Mouse (Mus musculus) embryonic facial prominence, embryonic 12.5 days (tissue): ENCODE results near the gene Cox17. TPM values are rescaled to one million over a fixed set of nuclear protein-coding genes. Genes with fewer than 3 reads are reported as not detected.

ENCODE experiments used
- ATAC-seq: fragments of 200-750 bp; cut with Nextera tagmentation; 2 replicates; pipeline ENCODE4 v1.8.0; 2017; ENCODE audit not compliant: insufficient number of reproducible peaks, insufficient read depth, low FRiP score, low TSS enrichment
- H3K27ac ChIP-seq: fragments of 300-500 bp; sonication (generic); 2 replicates; pipeline ENCODE4 v1.5.1; 2016; ENCODE audit warnings: mild to moderate bottlenecking
- H3K27me3 ChIP-seq: fragments of 300-500 bp; sonication (generic); 2 replicates; pipeline ENCODE4 v1.6.1; 2016; ENCODE audit warnings: mild to moderate bottlenecking, moderate library complexity
- H3K36me3 ChIP-seq: fragments of 300-500 bp; sonication (generic); 2 replicates; pipeline ENCODE4 v1.6.1; 2016; ENCODE audit warnings: mild to moderate bottlenecking
- H3K4me1 ChIP-seq: fragments of 300-500 bp; sonication (generic); 2 replicates; pipeline ENCODE4 v1.6.1; 2016
- H3K4me2 ChIP-seq: fragments of 300-500 bp; sonication (generic); replicated peaks from 2 replicates; pipeline ENCODE4 v1.6.1; 2016; ENCODE audit warnings: mild to moderate bottlenecking, moderate library complexity
- H3K4me3 ChIP-seq: fragments of 300-500 bp; sonication (generic); 2 replicates; pipeline ENCODE4 v1.5.1; 2016; ENCODE audit warnings: mild to moderate bottlenecking
- H3K9ac ChIP-seq: fragments of 300-500 bp; sonication (generic); 2 replicates; pipeline ENCODE4 v1.6.1; 2016; ENCODE audit warnings: mild to moderate bottlenecking, moderate library complexity
- H3K9me3 ChIP-seq: fragments of 300-500 bp; sonication (generic); 2 replicates; pipeline ENCODE4 v1.6.1; 2016; ENCODE audit warnings: mild to moderate bottlenecking, moderate library complexity
- WGBS: fragments of 180-500 bp; shearing (Covaris S2); methylation state at CpG from one replicate; pipeline ENCODE4 v1.1.7; 2016; 5-methylcytosine and 5-hydroxymethylcytosine counted together
- polyA plus RNA-seq: library from polyadenylated mRNA; unstranded; fragments of >200 nt; fragmentation: Nextera tagmentation; extraction: Ambion mirVana; gene quantifications from 2 replicates; pipeline ENCODE4 v1.2.1, GENCODE M21; 2016

Gene Cox17
- polyA plus RNA-seq, 1 experiment from 2014 or later = 111 TPM

GRCm38 (mm10) chr16:38350939-38351338 is 4.1 kb downstream of the Cox17 start:
- Histone ChIP-seq H3K4me1 (peaks cover 5% of the 10 kb centered on the region), H3K9me3 (no peaks in the 10 kb centered on the region), H3K27me3 (no peaks in the 10 kb centered on the region), H3K4me3 (no peak overlapping the region), H3K27ac (no peak overlapping the region), H3K36me3 (peaks cover 27% of the 10 kb centered on the region), H3K9ac (no peak overlapping the region), H3K4me2 (no peak overlapping the region)
- ATAC-seq = no peak
- WGBS = 79% methylated on average over 6 of the region's 6 CpGs

- peaks cover 27% of the 10 kb centered on the region for H3K36me3 ChIP-seq
- H3K4me1 ChIP-seq = peaks cover 5% of the 10 kb centered on the region
- H3K9me3 ChIP-seq = no peaks in the 10 kb centered on the region
- no peak overlapping the region for H3K4me2 ChIP-seq
- no peak for ATAC-seq
- WGBS = 82% methylated on average over 7 of the region's 7 CpGs
- no peaks in the 10 kb centered on the region for H3K27me3 ChIP-seq
- H3K4me3 ChIP-seq = no peak overlapping the region
- no peak overlapping the region for H3K9ac ChIP-seq
- no peak overlapping the region for H3K27ac ChIP-seq
Observed at GRCm38 (mm10) chr16:38352031-38352430, 5.2 kb downstream of the Cox17 start.

GRCm38 (mm10) chr16:38352851-38353250 is 6.1 kb downstream of the Cox17 start:
- no peak overlapping the region for H3K9ac ChIP-seq
- ATAC-seq = no peak
- no peaks in the 10 kb centered on the region for H3K27me3 ChIP-seq
- H3K36me3 ChIP-seq = peaks cover 27% of the 10 kb centered on the region
- H3K4me3 ChIP-seq = no peak overlapping the region
- no peaks in the 10 kb centered on the region for H3K9me3 ChIP-seq
- H3K4me2 ChIP-seq = no peak overlapping the region
- no peak overlapping the region for H3K27ac ChIP-seq
- peaks cover under 1% of the 10 kb centered on the region; the same call in 1 of the 2 replicates for H3K4me1 ChIP-seq

GRCm38 (mm10) chr16:38353642-38354041 is 6.9 kb downstream of the Cox17 start:
- Histone ChIP-seq H3K4me3 (no peak overlapping the region), H3K4me2 (no peak overlapping the region), H3K9me3 (no peaks in the 10 kb centered on the region), H3K9ac (no peak overlapping the region), H3K36me3 (peaks cover 27% of the 10 kb centered on the region), H3K27ac (no peak overlapping the region), H3K4me1 (no peaks in the 10 kb centered on the region), H3K27me3 (no peaks in the 10 kb centered on the region)
- WGBS = 97% methylated on average over 2 of the region's 2 CpGs
- ATAC-seq = no peak

GRCm38 (mm10) chr16:38354185-38354913 is 7.6 kb downstream of the Cox17 start:
- H3K4me2 ChIP-seq = no peak overlapping the region
- no peak overlapping the region for H3K9ac ChIP-seq
- no peaks in the 10 kb centered on the region for H3K4me1 ChIP-seq
- H3K27ac ChIP-seq = no peak overlapping the region
- no peaks in the 10 kb centered on the region for H3K27me3 ChIP-seq
- WGBS = 93% methylated on average over 5 of the region's 5 CpGs
- no peak for ATAC-seq
- no peak overlapping the region for H3K4me3 ChIP-seq
- peaks cover 23% of the 10 kb centered on the region for H3K36me3 ChIP-seq
- no peaks in the 10 kb centered on the region for H3K9me3 ChIP-seq

GRCm38 (mm10) chr16:38358256-38358812 is 11.5 kb downstream of the Cox17 start:
- Histone ChIP-seq H3K36me3 (no peaks in the 10 kb centered on the region), H3K9me3 (no peaks in the 10 kb centered on the region), H3K27me3 (no peaks in the 10 kb centered on the region), H3K4me2 (no peak overlapping the region), H3K9ac (no peak overlapping the region), H3K4me3 (no peak overlapping the region), H3K27ac (no peak overlapping the region), H3K4me1 (peaks cover 7% of the 10 kb centered on the region; the same call in 1 of the 2 replicates)
- no peak for ATAC-seq
- 89% methylated on average over 6 of the region's 6 CpGs for WGBS

- Histone ChIP-seq H3K9ac (no peak overlapping the region), H3K9me3 (no peaks in the 10 kb centered on the region), H3K4me3 (no peak overlapping the region), H3K4me2 (no peak overlapping the region), H3K4me1 (peaks cover 7% of the 10 kb centered on the region; the same call in 1 of the 2 replicates), H3K36me3 (no peaks in the 10 kb centered on the region), H3K27ac (no peak overlapping the region), H3K27me3 (no peaks in the 10 kb centered on the region)
- no peak for ATAC-seq
- WGBS = 90% methylated on average over 2 of the region's 2 CpGs
Observed at GRCm38 (mm10) chr16:38359241-38359640, 12.4 kb downstream of the Cox17 start.

GRCm38 (mm10) chr16:38359857-38360256 is 13.1 kb downstream of the Cox17 start:
- Histone ChIP-seq H3K9me3 (no peaks in the 10 kb centered on the region), H3K9ac (no peak overlapping the region), H3K4me1 (peaks cover 7% of the 10 kb centered on the region; the same call in 1 of the 2 replicates), H3K36me3 (no peaks in the 10 kb centered on the region), H3K4me3 (no peak overlapping the region), H3K27me3 (no peaks in the 10 kb centered on the region), H3K27ac (no peak overlapping the region), H3K4me2 (no peak overlapping the region)
- WGBS = 69% methylated on average over 3 of the region's 3 CpGs
- ATAC-seq = no peak

GRCm38 (mm10) chr16:38360317-38360716 is 13.5 kb downstream of the Cox17 start:
- Histone ChIP-seq H3K9ac (no peak overlapping the region), H3K4me3 (no peak overlapping the region), H3K27me3 (no peaks in the 10 kb centered on the region), H3K9me3 (no peaks in the 10 kb centered on the region), H3K27ac (no peak overlapping the region), H3K4me2 (no peak overlapping the region), H3K4me1 (peaks cover 7% of the 10 kb centered on the region; the same call in 1 of the 2 replicates), H3K36me3 (no peaks in the 10 kb centered on the region)
- ATAC-seq = no peak
- WGBS = 17% methylated on average over 2 of the region's 2 CpGs

- WGBS = 34% methylated on average over 10 of the region's 10 CpGs
- no peaks in the 10 kb centered on the region for H3K9me3 ChIP-seq
- H3K36me3 ChIP-seq = no peaks in the 10 kb centered on the region
- H3K4me2 ChIP-seq = no peak within 1 kb of the TSS
- H3K4me3 ChIP-seq = no peak within 1 kb of the TSS
- no peak within 1 kb of the TSS for H3K27ac ChIP-seq
- peaks cover 7% of the 10 kb centered on the region; the same call in 1 of the 2 replicates for H3K4me1 ChIP-seq
- H3K9ac ChIP-seq = no peak within 1 kb of the TSS
- no peaks in the 10 kb centered on the region for H3K27me3 ChIP-seq
- no peak for ATAC-seq
Observed at GRCm38 (mm10) chr16:38361933-38362332, 15.1 kb downstream of the Cox17 start, which contains the start of gene Popdc2. Gene Popdc2 (plus strand): TSS chr16:38362209.

GRCm38 (mm10) chr16:38362493-38363255 is 15.9 kb downstream of the Cox17 start:
- H3K4me1 ChIP-seq = peaks cover 7% of the 10 kb centered on the region; the same call in 1 of the 2 replicates
- H3K9me3 ChIP-seq = no peaks in the 10 kb centered on the region
- no peak overlapping the region for H3K9ac ChIP-seq
- WGBS = 79% methylated on average over 20 of the region's 20 CpGs
- H3K4me3 ChIP-seq = no peak overlapping the region
- H3K4me2 ChIP-seq = no peak overlapping the region
- ATAC-seq = no peak
- H3K36me3 ChIP-seq = no peaks in the 10 kb centered on the region
- H3K27me3 ChIP-seq = no peaks in the 10 kb centered on the region
- H3K27ac ChIP-seq = no peak overlapping the region

GRCm38 (mm10) chr16:38363256-38363595 is 16.4 kb downstream of the Cox17 start:
- 81% methylated on average over 3 of the region's 3 CpGs for WGBS
- no peak for ATAC-seq
- Histone ChIP-seq H3K27me3 (no peaks in the 10 kb centered on the region), H3K36me3 (no peaks in the 10 kb centered on the region), H3K9me3 (no peaks in the 10 kb centered on the region), H3K4me3 (no peak overlapping the region), H3K9ac (no peak overlapping the region), H3K4me2 (no peak overlapping the region), H3K4me1 (peaks cover 7% of the 10 kb centered on the region; the same call in 1 of the 2 replicates), H3K27ac (no peak overlapping the region)
